Mouse (Mus musculus) ES-Bruce4 (cell line): Measurements from ENCODE around the gene Rab3a.

Experiments
- CTCF ChIP-seq: IDR thresholded peaks from one replicate; pipeline ENCODE4 v1.8.1; 2011; ENCODE audit warnings: low read depth, low read length
- EP300 ChIP-seq: IDR thresholded peaks from 2 replicates; pipeline ENCODE4 v1.6.1; 2011; ENCODE audit warnings: low read depth, low read length; ENCODE audit not compliant: insufficient read depth
- POLR2A ChIP-seq: IDR thresholded peaks from one replicate; pipeline ENCODE4 v1.8.1; 2011; ENCODE audit warnings: low read length; ENCODE audit not compliant: insufficient read depth

DNA sequence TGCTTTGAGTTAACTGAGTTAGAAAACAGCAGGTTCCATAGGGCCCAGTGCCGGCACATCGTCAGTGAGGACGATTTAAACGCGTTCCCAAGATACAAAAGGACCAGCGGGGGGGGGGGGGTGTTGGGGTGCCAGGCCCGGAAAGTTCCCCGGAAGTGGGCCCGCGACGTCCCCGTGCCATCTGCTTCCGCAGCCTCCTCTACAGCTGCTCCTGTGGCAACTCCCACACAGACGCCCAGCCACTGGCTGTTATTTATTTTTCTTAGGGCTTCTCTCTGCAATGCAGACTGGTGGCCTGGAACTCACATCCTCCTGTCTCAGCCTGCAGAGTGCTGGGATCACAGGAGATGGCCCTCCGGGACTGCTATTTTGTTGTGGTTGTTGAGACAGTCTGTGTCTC is 46.7 kb downstream of the Rab3a start:
- TF ChIP-seq CTCF (no peak), POLR2A (no peak), EP300 (no peak)
